Mouse (Mus musculus) heart, adult 2 months (tissue): ENCODE measurements around the gene Gzmk. TPM values are rescaled to one million over a fixed set of nuclear protein-coding genes. Genes with fewer than 3 reads are reported as not detected.
A peak's percentile ranks its signal among the peaks of the same experiment; 100 is the strongest.

Experiments
- DNase-seq, 2 experiments: peaks; one replicate each; pipeline ENCODE4 v3.0.0; 2021
- H3K27ac ChIP-seq: fragments of 200-600 bp; 2 replicates; pipeline ENCODE4 v1.8.1; 2022
- H3K27me3 ChIP-seq: fragments of 200-500 bp; 2 replicates; pipeline ENCODE4 v1.6.1; 2012; ENCODE audit warnings: mild to moderate bottlenecking, low read length, inconsistent platforms, mixed read lengths; ENCODE audit not compliant: control insufficient read depth, insufficient read depth
- H3K36me3 ChIP-seq: fragments of 200-500 bp; 2 replicates; pipeline ENCODE4 v1.6.1; 2012; ENCODE audit warnings: low read length, inconsistent platforms; ENCODE audit not compliant: control insufficient read depth, insufficient read depth
- H3K4me1 ChIP-seq: fragments of 200-500 bp; 2 replicates; pipeline ENCODE4 v1.6.1; 2011; ENCODE audit warnings: low read length; ENCODE audit not compliant: control insufficient read depth, insufficient read depth
- H3K4me3 ChIP-seq: fragments of 200-600 bp; 2 replicates; pipeline ENCODE4 v1.8.1; 2022
- H3K79me2 ChIP-seq: fragments of 200-500 bp; replicated peaks from 2 replicates; pipeline ENCODE4 v1.6.1; 2012; ENCODE audit warnings: mild to moderate bottlenecking, inconsistent platforms, low read length, moderate library complexity, mixed read lengths; ENCODE audit not compliant: control insufficient read depth, insufficient read depth
- H3K9ac ChIP-seq: fragments of 200-500 bp; 2 replicates; pipeline ENCODE4 v1.6.1; 2012; ENCODE audit warnings: low read depth, mild to moderate bottlenecking, control low read depth, inconsistent platforms, low read length, mixed read lengths
- CTCF ChIP-seq: fragments of 200-600 bp; IDR thresholded peaks from 2 replicates; pipeline ENCODE4 v1.8.1; 2022; ENCODE audit warnings: antibody characterized with exemption, mild to moderate bottlenecking, moderate library complexity
- EP300 ChIP-seq: fragments of 200-500 bp; IDR thresholded peaks from 2 replicates; pipeline ENCODE4 v1.6.1; 2011; ENCODE audit warnings: low read depth, low read length, control low read depth; ENCODE audit not compliant: insufficient read depth
- POLR2A ChIP-seq: fragments of 200-500 bp; IDR thresholded peaks from 2 replicates; pipeline ENCODE4 v1.6.1; 2011; ENCODE audit warnings: mild to moderate bottlenecking, low read depth, low read length, control low read depth; ENCODE audit not compliant: insufficient read depth
- WGBS: fragments of 180-500 bp; shearing (Covaris S2); methylation state at CpG from one replicate; pipeline ENCODE4 v1.1.7; 2018; 5-methylcytosine and 5-hydroxymethylcytosine counted together
- intact Hi-C: fragments of 180-260 bp; cut with DNase I; formaldehyde crosslinking; loops from one replicate; pipeline ENCODE4 v1.15.1; 2025
- polyA plus RNA-seq: library from polyadenylated mRNA; depleted of rRNA; stranded (reverse); fragments of >200 nt; gene quantifications from 2 replicates; pipeline ENCODE4 v1.2.3, GENCODE M21; 2012
- total RNA-seq, 2 experiments: library from RNA; stranded (reverse); gene quantifications; 2 replicates each; pipeline ENCODE4 v1.2.3; 2021

Gzmk gene
- total and polyA plus RNA-seq, 3 experiments, result not detected

DNA sequence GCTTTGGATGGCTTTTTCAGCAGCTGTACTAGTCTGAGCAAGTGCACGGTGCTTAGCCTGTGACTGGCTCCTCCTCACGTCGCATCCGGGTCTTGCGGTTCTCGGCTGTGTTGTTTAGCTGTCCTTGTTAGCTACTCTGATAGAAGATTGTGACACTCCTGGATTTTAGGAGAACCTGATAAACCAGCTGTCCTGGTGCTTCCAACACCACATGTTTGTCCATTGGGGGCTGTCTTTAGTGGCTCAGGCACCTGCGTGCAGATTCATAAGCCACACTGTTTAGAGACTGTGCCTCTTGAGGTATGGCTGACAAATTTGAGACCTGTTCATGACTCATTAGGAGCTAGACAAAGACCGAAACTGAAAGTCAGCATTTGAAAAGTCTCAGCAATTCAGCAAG lies 42.4 kb downstream of the Gzmk start:
- Histone ChIP-seq H3K79me2 (no peaks in the 10 kb centered on the region), H3K36me3 (no peaks in the 10 kb centered on the region), H3K4me1 (no peaks in the 10 kb centered on the region), H3K4me3 (no peak overlapping the region), H3K27me3 (no peaks in the 10 kb centered on the region), H3K9ac (no peak overlapping the region), H3K27ac (no peak overlapping the region)
- 84% methylated on average over 8 of the region's 8 CpGs for WGBS
- DNase-seq, result no peak
- intact Hi-C loops, result no loop called here
- TF ChIP-seq CTCF (no peak), POLR2A (no peak), EP300 (no peak)

DNA sequence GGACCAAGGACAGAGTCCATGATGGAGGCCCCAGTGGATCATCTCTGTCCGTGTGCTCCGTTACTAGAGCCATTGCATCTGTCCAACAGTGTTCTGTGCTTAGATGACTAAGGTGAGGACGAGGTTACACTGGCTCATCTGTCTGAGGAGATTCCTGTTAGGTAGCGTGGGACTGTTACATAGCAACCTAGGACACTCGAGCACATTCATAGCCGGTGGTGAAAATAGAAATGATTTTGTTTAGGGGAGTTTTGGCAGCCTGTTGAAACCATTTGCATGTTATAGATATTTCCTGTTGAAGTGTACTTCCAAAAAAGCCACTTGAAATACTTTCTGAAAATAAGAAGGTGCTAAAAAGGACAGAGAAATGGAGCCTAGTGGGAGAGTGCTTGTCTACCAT lies 51.5 kb downstream of the Gzmk start:
- Histone ChIP-seq H3K4me3 (no peak overlapping the region), H3K27ac (no peak overlapping the region), H3K27me3 (no peaks in the 10 kb centered on the region), H3K79me2 (no peaks in the 10 kb centered on the region), H3K9ac (no peak overlapping the region), H3K4me1 (no peaks in the 10 kb centered on the region), H3K36me3 (no peaks in the 10 kb centered on the region)
- TF ChIP-seq CTCF (no peak), EP300 (no peak), POLR2A (no peak)
- DNase-seq, result no peak
- intact Hi-C loops, result no loop called here
- 70% methylated on average over 6 of the region's 6 CpGs for WGBS

DNA sequence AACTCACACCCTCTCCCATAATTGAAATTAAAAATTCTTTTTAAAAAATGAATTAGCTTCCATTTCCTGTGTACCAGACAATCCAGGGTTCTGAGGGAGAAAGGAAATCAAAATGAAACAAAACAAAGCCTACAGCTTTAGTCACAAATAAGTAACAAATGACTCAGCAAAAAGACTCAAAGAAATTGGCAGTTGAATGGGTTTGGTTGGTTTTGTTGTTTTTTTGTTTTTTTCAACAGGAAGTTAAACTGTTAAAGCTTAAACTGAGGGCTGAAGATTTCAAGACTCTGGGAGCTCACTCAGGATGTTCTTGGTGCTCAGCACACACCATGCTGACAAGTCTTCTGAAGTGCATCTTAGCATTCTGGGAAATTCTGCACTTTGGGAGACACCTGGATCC lies 55.5 kb downstream of the Gzmk start:
- Histone ChIP-seq H3K27ac (no peak overlapping the region), H3K4me1 (no peaks in the 10 kb centered on the region), H3K79me2 (no peaks in the 10 kb centered on the region), H3K36me3 (no peaks in the 10 kb centered on the region), H3K9ac (no peak overlapping the region), H3K4me3 (no peak overlapping the region), H3K27me3 (no peaks in the 10 kb centered on the region)
- intact Hi-C loops, result no loop called here
- no peak for DNase-seq
- TF ChIP-seq EP300, result no peak
- no peak for TF ChIP-seq POLR2A
- TF ChIP-seq CTCF, result no peak

DNA sequence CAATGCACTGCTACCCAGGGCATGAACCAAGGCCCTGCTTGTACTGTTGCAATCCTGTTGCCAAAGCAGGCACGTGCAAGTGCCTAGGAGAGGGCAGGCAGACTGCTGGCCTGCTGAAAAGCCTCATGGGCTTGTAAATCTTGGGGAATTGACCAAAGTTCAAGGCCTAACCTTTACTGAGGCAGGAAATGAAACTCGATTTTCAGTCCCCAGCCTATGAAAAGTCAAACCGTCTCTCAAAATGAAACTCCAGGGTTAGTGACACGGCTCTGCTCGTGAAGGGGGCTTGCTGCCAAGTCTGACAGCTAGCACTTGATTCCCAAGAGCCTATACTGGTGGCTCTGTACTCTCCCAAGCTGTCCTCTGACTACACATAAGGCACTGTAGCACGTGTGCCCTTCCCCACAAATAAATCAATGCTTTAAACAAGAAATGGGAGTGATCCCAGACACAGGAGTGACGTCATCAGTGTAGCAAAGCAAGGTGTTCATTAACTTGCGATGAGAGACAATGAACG lies 57.6 kb downstream of the Gzmk start:
- Histone ChIP-seq H3K4me3 (no peak overlapping the region), H3K27ac (no peak overlapping the region), H3K79me2 (no peaks in the 10 kb centered on the region), H3K4me1 (no peaks in the 10 kb centered on the region), H3K9ac (no peak overlapping the region), H3K27me3 (no peaks in the 10 kb centered on the region), H3K36me3 (no peaks in the 10 kb centered on the region)
- DNase-seq, result peak; percentile 3 to 20
- TF ChIP-seq EP300 (no peak), POLR2A (no peak), CTCF (no peak)
- intact Hi-C loops, result no loop called here
- 56% methylated on average over 9 of the region's 9 CpGs for WGBS

DNA sequence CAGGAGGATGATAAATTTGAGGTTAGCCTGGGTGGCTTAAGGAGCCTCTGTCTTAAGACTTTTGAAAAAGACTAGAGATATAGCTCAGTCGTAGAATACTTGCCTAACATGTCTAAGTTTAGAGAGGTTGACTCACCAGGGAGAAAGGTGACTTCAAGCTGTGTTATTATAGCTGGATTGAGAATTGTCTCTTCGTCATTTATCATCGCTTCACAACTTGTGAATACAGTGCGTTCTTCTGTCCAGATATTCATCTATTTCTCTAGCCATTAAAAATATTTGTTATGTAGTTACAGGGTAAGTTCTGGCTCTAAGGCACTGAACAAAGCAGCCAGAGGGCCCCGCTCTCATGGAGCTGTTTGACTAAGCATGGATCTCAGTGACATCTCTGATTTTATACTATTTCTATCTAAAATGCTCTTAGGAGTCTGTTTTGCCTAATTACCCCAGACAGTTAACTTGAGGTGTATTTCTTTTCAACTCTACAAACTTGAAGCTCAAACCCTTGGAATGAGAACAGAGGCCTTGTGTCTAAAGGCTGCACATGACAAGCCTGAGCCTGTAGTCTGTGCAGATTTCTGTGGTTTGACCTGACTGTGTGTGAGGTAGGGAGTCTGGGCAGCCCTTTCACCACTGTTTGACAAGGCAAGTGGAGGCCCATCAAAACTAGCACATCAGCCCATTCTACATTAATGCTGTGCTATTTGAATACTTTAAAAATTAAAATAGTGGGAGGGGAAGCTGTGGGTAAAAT lies 61.3 kb downstream of the Gzmk start:
- intact Hi-C loops, result no loop called here
- H3K79me2 ChIP-seq, result no peaks in the 10 kb centered on the region
- no peak for DNase-seq
- 86% methylated on average over 5 of the region's 5 CpGs for WGBS
- no peak for TF ChIP-seq CTCF
- TF ChIP-seq POLR2A, result no peak
- TF ChIP-seq EP300, result no peak
- no peak overlapping the region for H3K4me3 ChIP-seq
- no peaks in the 10 kb centered on the region for H3K36me3 ChIP-seq
- H3K4me1 ChIP-seq, result no peaks in the 10 kb centered on the region
- no peaks in the 10 kb centered on the region for H3K27me3 ChIP-seq
- no peak overlapping the region for H3K9ac ChIP-seq
- no peak overlapping the region for H3K27ac ChIP-seq

DNA sequence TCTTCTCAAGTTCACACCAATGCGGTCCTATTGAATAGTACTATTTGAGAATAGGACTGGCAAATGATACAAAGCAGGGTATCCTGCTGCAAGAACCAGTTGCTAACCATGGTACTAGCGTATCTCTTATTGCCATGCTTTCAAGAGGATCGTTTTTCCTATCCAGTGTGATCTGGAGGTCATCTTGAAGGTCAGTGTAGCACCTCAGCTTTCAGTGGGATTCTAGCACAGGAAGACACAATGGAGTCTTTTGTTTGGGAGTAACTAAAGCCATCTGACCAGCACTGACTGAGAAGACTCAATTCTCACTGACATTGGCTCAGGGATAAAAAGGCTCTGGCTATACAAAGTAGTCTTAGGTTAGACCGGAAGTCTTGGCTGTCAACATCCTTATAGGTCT lies 74.2 kb downstream of the Gzmk start:
- Histone ChIP-seq H3K4me1 (no peaks in the 10 kb centered on the region), H3K79me2 (no peaks in the 10 kb centered on the region), H3K27me3 (no peaks in the 10 kb centered on the region), H3K9ac (no peak overlapping the region), H3K36me3 (no peaks in the 10 kb centered on the region), H3K4me3 (no peak overlapping the region), H3K27ac (no peak overlapping the region)
- no peak for DNase-seq
- 86% methylated on average over 4 of the region's 4 CpGs for WGBS
- intact Hi-C loops, result no loop called here
- TF ChIP-seq EP300, result no peak
- TF ChIP-seq CTCF, result no peak
- no peak for TF ChIP-seq POLR2A
